Mouse (Mus musculus) thymus, adult 18-20 months (tissue): ENCODE data around the gene Dnah12.
"Not testable (repeated sequence)": the region's sequence is repeated elsewhere in the genome, so short reads cannot be mapped to it uniquely, and the experiment has no call there.

ENCODE experiments used
- DNase-seq, 2 experiments: peaks; one replicate each; pipeline ENCODE4 v3.0.0; 2022; ENCODE audit warnings: mixed read lengths in 2 of 2

The Dnah12 gene

DNA sequence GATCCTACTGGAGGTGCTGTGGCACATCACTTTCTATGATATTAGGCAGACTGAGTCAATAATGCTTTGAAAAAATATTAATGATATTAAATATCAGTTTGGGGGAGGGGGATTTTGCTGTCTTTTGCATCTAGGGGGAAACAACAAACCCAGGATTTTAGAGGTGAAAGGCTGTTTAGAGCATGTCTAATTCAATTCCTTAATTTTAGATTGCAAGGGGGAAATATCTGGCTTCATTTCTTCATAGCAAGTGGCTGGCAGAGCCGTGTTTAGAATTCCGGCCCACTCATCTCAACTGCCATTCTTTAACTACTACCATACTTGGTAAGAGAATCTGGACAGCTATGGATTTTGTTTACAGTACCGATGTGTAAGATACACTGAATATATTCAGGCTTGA, at the start of gene Dnah12:
TSS of gene Dnah12 (plus strand) at position 301 of the 400 bp plus-strand sequence.
- no peak for DNase-seq

DNA sequence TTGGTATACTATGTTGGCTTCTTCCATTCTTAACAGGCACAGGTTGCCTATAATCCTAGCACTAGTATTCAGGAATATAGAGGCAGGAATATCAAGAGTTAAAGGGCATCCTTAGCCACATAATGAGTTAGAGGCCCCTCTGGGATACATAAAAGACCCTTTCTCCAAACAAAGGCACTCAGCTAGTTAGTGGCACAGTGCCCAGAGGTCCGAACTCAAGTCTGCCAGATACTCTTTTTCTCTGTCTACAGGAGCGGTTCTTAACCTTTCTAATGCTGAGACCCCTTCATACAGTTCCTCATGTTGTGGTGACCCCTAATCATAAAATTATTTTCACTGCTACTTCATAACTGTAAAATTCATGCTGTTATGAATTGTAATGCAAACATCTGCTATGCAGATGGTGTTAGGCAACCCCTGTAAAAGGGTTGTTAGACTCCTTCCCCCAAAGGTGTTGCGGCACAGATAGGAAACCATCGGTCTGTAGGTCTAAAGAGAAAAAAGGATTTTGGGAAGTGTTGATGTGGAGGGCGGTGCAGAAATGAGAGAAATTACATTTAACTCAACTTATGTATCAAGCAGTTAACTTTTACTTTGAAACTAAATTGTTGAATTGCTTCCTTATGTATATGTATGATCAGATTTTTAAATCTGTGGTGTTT, 47.0 kb upstream of the Dnah12 start:
- no peak for DNase-seq

DNA sequence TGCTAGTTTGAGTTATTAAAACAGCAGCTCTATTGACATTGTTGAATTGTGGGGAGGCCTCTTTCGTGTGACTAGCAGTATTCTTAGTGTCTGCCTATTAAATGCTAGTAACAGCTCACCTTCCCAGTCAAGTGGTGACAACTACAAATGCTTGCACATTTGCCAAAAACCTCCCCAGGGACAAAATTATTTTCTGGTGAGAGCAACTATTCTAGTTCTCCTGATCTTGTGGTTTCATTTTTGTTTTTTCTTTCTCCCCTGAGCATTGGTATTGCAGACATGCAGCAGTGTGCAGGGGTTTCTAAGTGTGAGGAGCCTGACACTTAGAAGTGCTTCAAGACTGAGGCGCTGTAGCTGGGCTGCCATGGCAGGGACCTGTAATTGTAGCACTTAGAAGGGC, 45.3 kb upstream of the Dnah12 start:
- DNase-seq = no peak

DNA sequence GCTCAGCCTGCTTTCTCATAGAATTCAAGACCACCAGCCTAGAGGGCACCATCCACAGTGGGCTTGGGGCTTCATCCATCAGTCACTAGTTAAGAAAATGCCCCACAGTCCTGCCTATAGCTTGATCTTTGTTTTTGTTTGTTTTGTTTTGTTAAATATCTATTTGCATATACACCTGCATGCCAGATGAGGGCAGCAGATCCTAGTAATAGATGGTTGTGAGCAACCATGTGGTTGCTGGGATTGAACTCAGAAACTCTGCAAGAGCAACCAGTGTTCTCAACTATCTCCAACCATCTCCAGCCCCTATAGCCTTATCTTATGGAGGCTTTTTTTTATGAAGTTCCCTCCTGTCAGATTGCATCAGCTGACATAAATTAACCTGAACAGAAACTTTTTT, 41.2 kb upstream of the Dnah12 start:
- no peak for DNase-seq

DNA sequence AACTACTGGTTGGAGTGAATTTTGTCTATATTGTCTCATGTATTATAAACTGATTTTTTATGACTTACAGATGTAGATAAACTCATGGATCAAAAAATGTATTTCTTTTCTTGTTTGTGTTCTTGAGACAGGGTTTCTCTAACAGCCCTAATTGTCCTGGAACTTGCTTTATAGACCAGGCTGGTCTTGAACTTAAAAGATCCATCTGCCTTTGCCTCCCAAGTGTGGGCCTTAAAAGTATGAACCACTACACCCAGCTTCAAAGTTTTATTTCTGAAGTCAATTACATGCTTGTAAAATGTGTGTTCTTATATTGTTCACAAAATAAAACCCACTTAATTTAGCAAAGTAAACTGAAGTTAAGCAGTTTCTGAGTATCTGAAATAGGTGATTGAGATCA, 34.9 kb upstream of the Dnah12 start:
- DNase-seq = no peak

DNA sequence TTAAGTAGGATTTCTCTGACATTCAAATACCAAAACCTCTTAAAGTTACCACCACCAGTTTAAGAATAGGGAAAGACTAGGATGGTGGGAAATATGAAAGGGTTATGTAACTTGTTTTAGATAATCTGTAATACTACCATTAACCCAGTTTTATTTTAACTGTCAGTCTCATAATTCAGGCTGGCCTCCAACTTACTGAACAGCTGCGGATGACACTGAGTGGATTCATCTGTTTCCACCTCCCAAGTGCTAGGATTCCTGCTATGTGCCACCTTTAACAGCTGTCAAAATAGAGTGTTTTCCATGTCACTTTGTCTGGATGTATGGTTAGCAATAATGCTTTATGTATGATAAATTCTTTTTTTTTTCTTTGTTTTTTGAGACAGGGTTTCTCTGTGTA, 32.8 kb upstream of the Dnah12 start:
- no peak for DNase-seq

DNA sequence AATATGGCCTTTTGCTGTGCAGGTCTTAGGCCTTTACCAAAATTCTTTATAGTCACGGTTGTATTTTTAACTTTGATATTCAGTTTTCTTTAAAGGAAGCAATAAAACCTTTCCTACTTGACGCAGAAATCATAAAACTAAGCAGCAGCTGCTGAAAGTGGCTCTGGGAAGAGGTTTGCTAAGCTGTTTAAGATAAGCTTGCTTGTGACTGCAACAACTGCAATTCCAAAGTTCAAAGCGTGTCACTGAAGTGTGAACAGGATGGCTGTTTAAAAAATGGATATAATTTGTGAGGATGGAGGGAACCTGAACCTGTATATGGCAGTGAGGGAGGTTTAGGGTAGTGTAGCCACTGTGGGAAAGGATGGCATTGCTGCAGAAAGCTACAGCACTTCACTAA, 31.1 kb upstream of the Dnah12 start:
- DNase-seq = no peak

DNA sequence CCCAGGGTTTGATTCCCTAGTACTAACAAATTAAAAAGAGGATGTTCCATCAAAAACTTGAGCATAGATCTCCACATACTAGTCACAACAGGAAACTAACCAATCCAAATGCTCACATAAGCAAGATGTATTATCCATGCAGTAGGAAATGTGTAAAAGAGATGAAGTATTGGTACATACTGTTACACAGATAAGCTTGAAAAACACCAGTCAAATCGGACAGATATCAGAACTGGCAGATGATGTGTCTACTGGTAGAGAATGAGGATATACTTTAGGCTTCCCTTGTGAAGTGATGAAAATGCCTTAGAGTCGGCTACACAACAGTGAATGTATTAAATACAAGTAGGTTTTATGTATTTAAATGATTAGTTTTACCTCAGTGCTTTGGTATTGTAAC, 30.6 kb upstream of the Dnah12 start:
- DNase-seq = no peak

DNA sequence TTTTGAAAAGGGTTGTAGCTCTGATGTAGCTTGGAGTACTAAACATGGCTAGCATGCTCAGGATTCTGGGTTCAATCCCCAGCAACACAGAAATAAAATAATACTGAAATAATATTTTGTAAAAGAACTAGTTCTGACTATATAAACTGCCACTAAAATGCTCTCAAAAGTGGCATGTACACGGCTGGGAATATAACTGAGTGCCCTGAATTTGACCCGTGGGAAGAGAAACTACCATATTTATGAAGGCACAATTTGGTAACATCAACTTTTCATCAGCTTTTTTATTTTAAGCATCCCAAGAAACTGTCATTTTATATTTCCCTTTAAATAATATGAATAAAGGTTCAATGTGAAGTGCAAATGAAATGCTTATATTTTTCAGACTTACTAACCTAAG, 29.2 kb upstream of the Dnah12 start:
- DNase-seq = no peak

DNA sequence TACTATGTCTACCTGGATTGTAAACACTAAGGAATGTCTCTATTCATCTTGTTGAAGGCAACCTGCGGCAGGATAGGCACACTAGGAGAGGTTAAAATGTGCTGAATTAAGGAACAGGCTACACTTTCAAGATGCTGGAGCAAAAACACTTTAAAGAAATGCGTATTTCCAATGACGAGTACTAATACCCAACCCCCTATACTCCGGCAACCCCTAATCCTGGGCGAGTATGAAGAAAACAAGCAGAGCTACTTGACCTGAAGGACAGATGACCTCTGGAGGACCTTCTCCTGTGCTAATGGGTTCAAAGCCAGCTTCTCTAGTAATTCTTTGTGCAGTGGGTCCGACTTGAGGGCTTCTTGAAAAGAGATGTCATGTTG, 25.1 kb upstream of the Dnah12 start:
- DNase-seq = no peak

DNA sequence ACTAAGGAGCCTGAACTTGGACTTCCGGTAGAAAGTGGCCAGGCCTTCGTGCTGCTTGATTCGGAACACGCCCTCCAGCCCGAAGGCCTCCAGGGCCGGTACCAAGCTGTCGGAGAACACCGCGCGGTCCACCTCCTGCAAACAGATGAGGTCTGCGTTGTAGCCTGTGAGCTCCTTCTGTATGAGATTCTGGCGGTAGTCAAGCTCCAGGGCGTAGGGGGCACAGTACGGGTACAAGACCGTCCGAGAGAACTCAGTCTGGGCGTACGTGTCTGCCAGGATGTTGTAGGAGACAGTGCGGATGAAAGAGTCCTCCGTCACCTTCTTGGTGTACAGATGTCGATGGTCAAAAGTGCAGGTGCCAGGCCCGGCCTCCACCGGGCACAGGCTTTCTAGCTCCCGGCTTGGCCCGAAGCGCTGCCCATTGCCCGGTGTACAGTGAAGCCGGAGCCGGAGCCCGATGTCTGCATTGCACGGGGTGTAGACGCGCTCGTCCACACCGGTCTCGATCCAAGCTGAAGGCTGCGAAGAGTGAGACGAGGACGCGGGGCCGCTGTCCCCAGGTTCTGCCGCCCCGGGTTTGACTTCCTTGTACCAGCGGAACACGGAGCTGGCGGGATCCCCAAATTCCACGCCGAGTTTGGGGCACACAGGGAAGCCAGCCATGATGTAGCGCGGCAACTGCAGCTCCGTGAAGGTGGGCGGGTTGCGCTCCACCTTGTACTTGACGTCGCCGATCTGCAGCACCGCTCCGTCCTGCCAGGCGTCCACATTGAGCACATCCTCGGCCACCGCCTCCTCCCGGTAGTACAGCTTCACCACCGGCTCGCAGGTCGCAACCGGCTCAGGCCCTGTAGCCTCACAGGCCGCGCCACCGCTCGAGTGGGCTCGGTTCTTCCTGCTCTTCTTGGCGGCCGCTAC, 24.4 kb upstream of the Dnah12 start:
- peak; percentile 38 to 41 for DNase-seq

DNA sequence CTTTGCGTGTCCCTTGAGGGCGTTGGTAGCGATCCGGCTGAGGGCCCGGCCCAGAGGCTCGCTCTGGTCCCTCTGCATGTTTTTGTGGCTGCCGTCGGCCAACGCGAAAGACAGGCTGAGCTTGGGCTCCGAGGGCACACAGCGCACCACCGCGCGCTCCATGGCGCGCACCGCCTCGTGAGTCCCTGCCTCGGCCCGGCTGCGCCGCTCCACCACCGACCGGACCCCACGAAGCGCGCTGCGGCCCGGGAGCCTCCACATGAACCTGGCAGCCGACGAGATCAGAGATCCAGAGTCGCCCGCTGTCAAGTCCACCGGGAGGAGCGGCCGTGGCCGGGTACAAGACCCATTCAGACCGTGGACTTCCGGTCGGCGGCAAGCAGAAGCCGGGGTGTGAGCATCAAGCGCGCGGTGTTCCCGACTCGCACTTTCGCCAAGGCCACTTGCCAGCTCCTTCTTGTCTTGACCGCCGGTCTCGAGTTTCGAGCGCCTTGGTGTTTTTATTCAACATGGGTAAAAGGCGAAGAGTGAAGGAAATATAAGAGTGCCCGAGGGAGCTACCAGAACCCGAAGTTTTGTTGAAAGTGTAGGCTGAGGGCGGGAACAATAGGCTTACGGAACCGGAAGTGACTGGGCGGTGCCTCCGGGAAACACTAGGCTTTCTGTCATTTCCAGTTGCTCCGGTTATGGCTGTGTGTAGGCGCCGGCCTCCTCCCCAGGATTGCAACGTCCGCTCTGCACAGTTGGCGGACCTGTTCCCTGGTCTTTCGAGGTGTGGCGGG, 23.6 kb upstream of the Dnah12 start, which contains the start of gene Pde12:
TSS of gene Pde12 (minus strand) at position 592 of the 782 bp plus-strand sequence.
- peak; percentile 71 to 81 for DNase-seq

DNA sequence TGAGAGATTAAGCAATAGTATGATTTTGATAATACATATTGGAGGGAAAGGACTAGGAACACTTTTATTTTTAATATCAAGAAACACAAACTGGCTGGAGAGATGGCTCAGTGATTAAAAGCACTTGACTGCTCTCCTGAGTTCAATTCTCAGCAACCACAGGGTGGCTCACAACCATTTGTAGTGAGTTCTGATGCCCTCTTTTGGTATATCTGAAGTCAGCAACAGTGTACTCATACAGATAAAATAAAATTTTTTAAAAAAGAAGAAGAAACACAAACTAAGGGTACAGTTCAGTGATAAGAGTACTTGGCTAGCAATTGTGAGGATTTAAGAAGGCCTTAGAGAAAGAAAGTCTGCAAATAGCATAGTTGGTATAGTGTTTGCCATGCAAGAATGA, 22.1 kb upstream of the Dnah12 start:
- no peak for DNase-seq

DNA sequence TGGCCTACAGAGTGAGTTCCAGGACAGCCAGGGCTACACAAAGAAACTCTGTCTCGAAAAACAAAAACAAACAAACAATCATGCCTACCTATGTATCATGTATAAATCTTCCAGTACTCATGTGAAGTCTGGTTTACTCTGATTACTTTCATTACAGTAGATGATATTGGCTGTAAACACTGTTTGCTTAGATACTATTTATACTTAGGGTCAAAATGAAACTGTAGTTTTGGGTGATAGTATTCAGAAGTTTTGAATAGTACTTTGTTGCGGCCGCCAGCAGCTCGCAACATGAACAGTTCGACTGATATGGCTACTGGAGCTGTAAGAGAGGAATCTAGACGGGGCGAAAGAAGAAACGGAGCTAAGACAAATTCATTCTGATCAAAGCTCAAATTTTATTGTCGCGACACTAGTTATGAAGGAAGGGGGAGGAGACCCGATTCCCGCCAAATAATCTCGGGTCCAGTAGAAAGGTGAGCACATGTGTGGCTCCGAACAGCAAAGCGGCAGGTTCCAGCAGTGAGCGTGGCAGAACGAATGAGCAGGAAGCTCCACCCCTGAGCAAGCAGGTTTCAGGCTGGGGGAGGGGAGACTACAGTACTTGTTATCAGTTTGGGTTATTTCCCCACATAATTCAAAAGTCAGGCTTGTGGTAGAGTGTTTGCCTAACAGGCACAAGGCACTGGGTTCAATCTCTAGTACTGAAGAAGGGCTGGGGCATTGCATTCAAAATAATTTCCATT, 21.0 kb upstream of the Dnah12 start:
- DNase-seq = not testable (repeated sequence)

DNA sequence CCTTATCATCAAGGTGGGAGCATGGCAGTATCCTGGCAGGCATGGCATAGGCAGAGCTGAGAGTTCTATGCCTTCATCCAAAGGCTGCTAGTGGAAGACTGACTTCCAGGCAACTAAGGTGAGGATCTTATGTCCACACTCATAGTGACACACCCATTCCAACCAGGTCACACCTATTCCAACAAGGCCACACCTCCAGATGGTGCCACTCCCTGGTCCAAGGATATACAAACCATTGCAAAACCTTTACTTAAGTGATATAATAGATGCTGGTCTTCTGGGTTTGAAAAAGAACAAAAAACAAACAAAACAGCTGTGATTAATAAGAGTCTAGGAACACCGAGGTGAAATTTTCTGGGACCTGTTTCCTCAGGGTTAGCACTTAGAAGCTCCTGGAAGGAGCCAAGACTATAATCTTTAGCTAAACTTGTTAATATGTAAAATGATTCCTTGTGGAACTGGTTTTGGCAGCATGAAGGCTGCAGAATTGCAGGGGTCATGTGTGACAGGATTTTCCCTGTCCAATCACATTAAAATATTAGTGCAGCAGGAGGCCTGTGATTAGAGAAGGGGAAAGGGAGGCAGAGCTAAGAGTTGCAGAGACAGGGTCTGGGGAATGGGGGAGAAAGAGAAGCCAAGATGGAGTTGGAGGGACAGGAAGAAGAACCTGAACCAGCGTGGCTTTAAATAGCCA, 18.5 kb upstream of the Dnah12 start:
- not testable (repeated sequence) for DNase-seq

DNA sequence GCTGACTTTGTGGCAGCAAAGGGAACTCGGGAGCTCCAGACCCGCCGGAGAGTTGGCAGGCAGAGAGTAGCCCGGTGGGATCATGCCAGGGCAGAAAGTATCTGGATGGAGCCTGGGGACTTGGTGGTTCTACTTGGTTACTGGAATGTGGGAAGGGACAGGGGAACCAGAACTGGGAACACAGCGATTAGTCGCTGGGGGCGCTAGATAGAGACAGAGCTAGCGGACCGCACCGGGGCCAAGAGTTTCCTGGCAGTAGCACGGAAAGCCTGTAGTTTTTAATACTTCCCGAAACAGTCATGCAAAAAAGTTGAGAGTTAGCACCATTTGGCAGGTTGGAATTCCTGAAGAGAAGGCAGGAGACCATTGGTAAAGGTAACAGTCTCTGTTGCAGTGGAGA, 17.7 kb upstream of the Dnah12 start:
- no peak for DNase-seq

DNA sequence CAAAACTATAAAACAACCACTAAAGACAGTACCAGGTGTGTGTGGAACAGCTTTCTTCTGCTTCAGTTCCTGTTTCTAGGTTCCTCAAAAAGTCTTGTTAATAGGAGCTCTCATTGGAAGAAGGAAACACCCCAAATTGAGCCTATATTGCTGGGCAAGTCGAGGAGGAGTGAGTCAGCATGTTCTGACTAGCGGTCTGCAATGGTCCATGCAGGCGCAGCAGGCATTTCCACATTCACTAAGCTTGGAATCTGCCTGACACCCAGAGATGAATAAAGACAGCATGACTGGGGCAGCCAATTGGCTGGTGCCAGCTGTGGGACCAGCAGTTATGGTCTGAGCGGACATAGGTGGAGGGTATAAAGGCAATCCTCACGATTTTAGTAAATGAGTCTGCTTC, 17.3 kb upstream of the Dnah12 start:
- no peak for DNase-seq

DNA sequence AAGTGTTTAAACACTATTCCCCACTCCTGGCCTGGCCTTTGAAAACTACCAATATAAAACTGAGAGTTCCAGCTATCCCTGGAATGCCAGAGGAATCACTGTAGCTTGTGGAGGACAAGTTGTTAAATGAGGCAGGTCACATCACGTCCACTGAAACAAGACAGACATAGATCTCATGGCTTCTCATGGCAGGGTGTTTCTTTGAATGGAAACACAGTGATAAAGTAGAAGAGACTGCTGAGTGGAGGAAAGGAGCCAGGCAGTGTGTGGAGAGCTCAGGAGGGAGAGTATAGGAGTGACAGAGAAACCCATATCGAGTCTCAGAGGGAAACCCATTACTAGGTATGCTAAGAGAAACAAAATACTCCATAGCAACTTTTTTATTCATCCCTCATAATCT, 2.3 kb upstream of the Dnah12 start:
- DNase-seq = no peak

DNA sequence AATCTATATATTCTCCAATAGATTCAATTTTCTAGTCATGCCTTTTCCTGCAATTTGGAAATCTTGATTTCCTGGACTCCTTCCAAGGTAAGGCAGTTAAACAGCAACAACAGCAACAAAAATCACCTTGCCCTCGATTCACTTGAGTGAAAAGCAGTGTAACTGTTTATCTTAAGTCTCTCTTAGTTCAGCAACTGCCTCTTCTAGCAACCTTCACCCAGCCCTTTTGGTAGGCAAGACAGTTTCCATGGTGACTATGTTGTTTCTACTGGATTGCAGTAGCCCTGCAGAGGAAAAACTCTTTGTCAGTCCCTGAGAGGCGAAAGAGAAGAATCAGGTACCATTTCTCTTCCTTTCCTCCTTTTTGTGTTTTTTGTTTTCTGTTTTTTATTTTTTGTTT, 1.7 kb upstream of the Dnah12 start:
- DNase-seq = no peak

DNA sequence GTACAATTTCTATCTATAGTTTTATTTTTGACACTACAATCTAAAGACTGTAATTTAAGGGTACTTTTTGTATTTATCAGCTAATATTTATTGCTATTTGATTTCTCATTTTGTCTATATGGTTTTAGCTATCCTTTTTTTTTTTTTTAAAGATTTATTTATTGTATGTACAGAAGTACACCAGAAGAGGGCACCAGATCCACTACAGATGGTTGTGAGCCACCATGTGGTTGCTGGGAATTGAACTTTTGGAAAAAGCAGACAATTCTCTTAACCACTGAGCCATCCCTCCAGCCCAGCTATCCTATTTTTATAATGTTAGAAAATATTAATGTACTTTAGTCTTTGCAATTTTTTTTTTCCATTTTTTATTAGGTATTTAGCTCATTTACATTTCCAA, 4.8 kb downstream of the Dnah12 start:
- DNase-seq = no peak

DNA sequence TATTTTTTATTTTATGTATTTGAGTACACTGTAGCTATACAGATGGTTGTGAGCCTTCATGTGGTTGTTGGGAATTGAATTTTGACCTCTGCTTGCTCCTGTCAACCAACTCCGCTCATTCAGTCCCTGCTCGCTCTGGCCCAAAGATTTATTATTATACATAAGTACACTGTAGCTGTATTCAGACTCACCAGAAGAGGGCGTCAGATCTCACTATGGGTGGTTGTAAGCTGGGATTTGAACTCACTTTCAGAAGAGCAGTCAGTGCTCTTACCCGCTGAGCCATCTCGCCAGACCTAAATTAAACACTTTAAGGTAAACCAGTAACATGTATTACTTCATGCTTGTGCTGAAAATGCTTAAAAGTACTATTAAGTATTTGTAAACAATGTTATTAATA, 12.2 kb downstream of the Dnah12 start:
- DNase-seq = not testable (repeated sequence)

DNA sequence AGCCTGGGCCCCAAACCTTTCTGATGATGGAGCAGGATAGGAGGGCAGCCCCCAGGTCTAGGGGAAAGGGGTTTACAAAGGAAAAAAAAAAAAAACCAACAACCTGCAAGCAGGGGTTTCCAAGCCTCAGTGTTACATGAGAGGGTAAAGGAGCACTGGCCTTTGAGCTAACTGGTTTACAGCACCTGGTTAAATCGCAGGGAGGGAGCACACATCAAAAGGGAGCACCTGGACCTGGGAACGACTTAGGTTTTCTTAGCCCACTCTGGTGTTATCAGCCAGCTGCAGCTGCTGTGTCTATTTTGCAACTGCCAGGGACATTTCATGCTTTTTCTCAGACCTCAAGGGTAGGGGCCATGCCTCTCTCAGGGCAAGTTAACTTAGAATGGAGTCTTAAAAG, 26.6 kb downstream of the Dnah12 start:
- DNase-seq = peak; percentile 26 to 62
